Mouse (Mus musculus): ENCODE data around the gene Ddx6. TPM values are rescaled to one million over a fixed set of nuclear protein-coding genes. Genes with fewer than 3 reads are reported as not detected.
A peak's percentile ranks its signal among the peaks of the same experiment; 100 is the strongest.

The Ddx6 gene
- 8.4 and 10.2 TPM in 2 replicates for polyA plus RNA-seq (2014; fragmentation: Nextera tagmentation; extraction: Ambion mirVana)

DNA sequence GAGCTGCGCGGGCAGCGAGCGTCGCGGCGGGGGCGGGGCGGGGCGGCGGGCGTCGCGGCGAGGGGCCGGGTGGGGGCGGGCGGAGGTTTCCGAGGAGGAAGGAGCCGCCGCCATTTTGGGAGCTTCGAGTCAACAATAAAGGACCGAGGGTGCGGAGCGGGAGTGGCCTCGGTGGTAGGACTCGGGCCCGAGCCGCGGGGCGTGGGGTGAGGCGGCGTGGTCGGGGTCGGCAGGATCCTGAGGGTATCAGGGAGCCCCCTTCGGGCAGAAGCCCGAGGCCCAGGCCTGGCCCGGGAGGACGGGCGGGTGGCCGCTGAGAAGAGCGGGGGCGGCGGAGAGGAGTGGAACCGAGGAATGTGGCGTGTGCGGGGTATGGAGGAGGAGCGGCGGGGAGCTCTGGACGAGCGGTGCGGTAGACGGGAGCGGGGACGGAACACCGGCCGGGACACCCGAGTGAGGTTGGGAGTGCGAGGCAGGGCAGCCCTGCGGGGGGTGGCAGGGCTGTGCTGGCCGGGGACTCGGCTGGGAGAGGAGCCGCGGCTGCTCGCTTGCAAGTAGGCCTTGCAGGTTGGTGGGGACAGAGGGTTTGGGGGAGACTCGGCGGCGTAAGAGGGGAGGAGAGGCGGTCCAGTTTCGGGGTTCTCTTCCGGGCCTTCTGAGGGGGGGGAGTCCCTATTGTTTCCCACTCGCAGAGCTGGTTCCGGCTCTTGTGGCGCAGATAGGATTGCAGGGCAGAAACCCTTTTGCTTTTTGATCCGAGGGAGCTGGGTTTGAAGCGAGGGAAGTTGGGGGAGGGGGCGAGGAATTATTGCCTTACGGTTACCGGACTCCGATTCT lies at the start of gene Ddx6:
Gene Ddx6, plus strand, starts transcription at position 114 of the 837 bp plus-strand sequence.
- Histone ChIP-seq H3K4me3 (ENCODE audit: low read depth, low read length) (peak within 1 kb of the TSS; percentile 92), H3K9me3 (ENCODE audit: control insufficient read depth, low read length) (no peaks in the 10 kb centered on the region), H3K4me1 (replicated peaks; ENCODE audit: control insufficient read depth, insufficient read depth, low read length) (peaks cover 20% of the 10 kb centered on the region), H3K4me2 (peak within 1 kb of the TSS; percentile 81), H3K36me3 (ENCODE audit: control insufficient read depth, insufficient read depth, low read length) (peaks cover 17% of the 10 kb centered on the region), H3K27me3 (replicated peaks; ENCODE audit: control insufficient read depth, insufficient read depth, low read length) (no peaks in the 10 kb centered on the region), H3K27ac (ENCODE audit: low read depth, low read length) (peak within 1 kb of the TSS; percentile 94), H3K9ac (ENCODE audit: low read depth, low read length) (peak within 1 kb of the TSS; percentile 100)
- DNase-seq (ENCODE audit: low spot score) (peak; percentile 81), ATAC-seq (replicated peaks; ENCODE audit: low FRiP score) (peak; percentile 63)
- under 1% methylated on average over 67 of the region's 80 CpGs for WGBS

DNA sequence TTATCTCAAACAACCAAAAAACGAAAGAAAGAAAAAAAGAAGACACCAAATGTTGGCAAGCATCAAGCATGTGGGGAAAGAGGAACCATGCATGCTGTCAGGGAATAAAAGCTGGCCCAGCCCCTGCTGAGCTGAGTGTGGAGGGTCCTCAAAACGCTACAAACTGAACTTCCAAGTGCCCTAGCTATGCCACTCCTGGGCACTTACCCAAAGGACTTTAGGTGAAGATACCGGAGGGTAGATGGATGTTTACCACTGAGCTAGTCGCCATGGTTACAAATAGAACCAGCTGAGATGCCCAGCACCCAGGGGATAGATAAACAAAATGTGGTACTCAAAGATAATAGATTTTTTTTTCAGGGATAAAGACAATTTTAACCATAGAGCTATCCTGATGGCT lies 43.1 kb upstream of the Ddx6 start, which contains the start of gene Cxcr5:
Gene Cxcr5, minus strand, starts transcription at position 281 of the 400 bp plus-strand sequence.
- DNase-seq (ENCODE audit: low spot score) (no peak), ATAC-seq (replicated peaks; ENCODE audit: low FRiP score) (peak; percentile 60)
- Histone ChIP-seq H3K4me3 (ENCODE audit: low read depth, low read length) (no peak within 1 kb of the TSS), H3K4me1 (replicated peaks; ENCODE audit: control insufficient read depth, insufficient read depth, low read length) (peaks cover 22% of the 10 kb centered on the region), H3K36me3 (ENCODE audit: control insufficient read depth, insufficient read depth, low read length) (no peaks in the 10 kb centered on the region), H3K9me3 (ENCODE audit: control insufficient read depth, low read length) (no peaks in the 10 kb centered on the region), H3K4me2 (0 out of 2 replicates have a peak within 1 kb of the TSS, but pooled peaks have one; percentile 4), H3K27ac (ENCODE audit: low read depth, low read length) (no peak within 1 kb of the TSS; the same call in 1 of the 2 replicates), H3K27me3 (replicated peaks; ENCODE audit: control insufficient read depth, insufficient read depth, low read length) (no peaks in the 10 kb centered on the region), H3K9ac (ENCODE audit: low read depth, low read length) (no peak within 1 kb of the TSS)
- 52% methylated on average over 4 of the region's 4 CpGs for WGBS

- Histone ChIP-seq H3K27ac (ENCODE audit: low read depth, low read length) (no peak overlapping the region), H3K9ac (ENCODE audit: low read depth, low read length) (no peak overlapping the region), H3K4me3 (ENCODE audit: low read depth, low read length) (no peak overlapping the region), H3K4me2 (no peak overlapping the region), H3K4me1 (replicated peaks; ENCODE audit: control insufficient read depth, insufficient read depth, low read length) (peaks cover 22% of the 10 kb centered on the region), H3K27me3 (replicated peaks; ENCODE audit: control insufficient read depth, insufficient read depth, low read length) (no peaks in the 10 kb centered on the region), H3K36me3 (ENCODE audit: control insufficient read depth, insufficient read depth, low read length) (no peaks in the 10 kb centered on the region), H3K9me3 (ENCODE audit: control insufficient read depth, low read length) (no peaks in the 10 kb centered on the region)
- no peak for DNase-seq (ENCODE audit: low spot score)
- ATAC-seq (replicated peaks; ENCODE audit: low FRiP score) = no peak
- 57% methylated on average over 12 of the region's 12 CpGs for WGBS
Measured at GRCm38 (mm10) chr9:44562936-44563335, 41.8 kb upstream of the Ddx6 start.

- peak overlapping the region; percentile 7; the same call in 1 of the 2 replicates for H3K9ac ChIP-seq (ENCODE audit: low read depth, low read length)
- H3K27me3 ChIP-seq (replicated peaks; ENCODE audit: control insufficient read depth, insufficient read depth, low read length) = no peaks in the 10 kb centered on the region
- peak overlapping the region; percentile 53 for H3K4me2 ChIP-seq
- H3K4me3 ChIP-seq (ENCODE audit: low read depth, low read length) = no peak overlapping the region
- 41% methylated on average over 6 of the region's 6 CpGs for WGBS
- H3K4me1 ChIP-seq (replicated peaks; ENCODE audit: control insufficient read depth, insufficient read depth, low read length) = peaks cover 22% of the 10 kb centered on the region
- H3K27ac ChIP-seq (ENCODE audit: low read depth, low read length) = peak overlapping the region; percentile 72
- no peaks in the 10 kb centered on the region for H3K36me3 ChIP-seq (ENCODE audit: control insufficient read depth, insufficient read depth, low read length)
- DNase-seq (ENCODE audit: low spot score) = no peak
- peak; percentile 94 for ATAC-seq (replicated peaks; ENCODE audit: low FRiP score)
- H3K9me3 ChIP-seq (ENCODE audit: control insufficient read depth, low read length) = no peaks in the 10 kb centered on the region
Measured at GRCm38 (mm10) chr9:44565367-44565766, 39.3 kb upstream of the Ddx6 start.

- H3K27me3 ChIP-seq (replicated peaks; ENCODE audit: control insufficient read depth, insufficient read depth, low read length) = no peaks in the 10 kb centered on the region
- no peak for ATAC-seq (replicated peaks; ENCODE audit: low FRiP score)
- H3K36me3 ChIP-seq (ENCODE audit: control insufficient read depth, insufficient read depth, low read length) = no peaks in the 10 kb centered on the region
- DNase-seq (ENCODE audit: low spot score) = no peak
- H3K27ac ChIP-seq (ENCODE audit: low read depth, low read length) = peak overlapping the region; percentile 21; the same call in 1 of the 2 replicates
- peak overlapping the region; percentile 4; the same call in 1 of the 2 replicates for H3K4me2 ChIP-seq
- H3K9ac ChIP-seq (ENCODE audit: low read depth, low read length) = peak overlapping the region; percentile 39
- no peaks in the 10 kb centered on the region for H3K9me3 ChIP-seq (ENCODE audit: control insufficient read depth, low read length)
- H3K4me1 ChIP-seq (replicated peaks; ENCODE audit: control insufficient read depth, insufficient read depth, low read length) = peaks cover 17% of the 10 kb centered on the region
- H3K4me3 ChIP-seq (ENCODE audit: low read depth, low read length) = no peak overlapping the region
- 58% methylated on average over 9 of the region's 9 CpGs for WGBS
Measured at GRCm38 (mm10) chr9:44567338-44568082, 37.2 kb upstream of the Ddx6 start.

GRCm38 (mm10) chr9:44568083-44568455 lies 36.6 kb upstream of the Ddx6 start:
- Histone ChIP-seq H3K36me3 (ENCODE audit: control insufficient read depth, insufficient read depth, low read length) (no peaks in the 10 kb centered on the region), H3K4me3 (ENCODE audit: low read depth, low read length) (no peak overlapping the region), H3K9ac (ENCODE audit: low read depth, low read length) (peak overlapping the region; percentile 39), H3K27me3 (replicated peaks; ENCODE audit: control insufficient read depth, insufficient read depth, low read length) (no peaks in the 10 kb centered on the region), H3K4me1 (replicated peaks; ENCODE audit: control insufficient read depth, insufficient read depth, low read length) (peaks cover 13% of the 10 kb centered on the region), H3K27ac (ENCODE audit: low read depth, low read length) (peak overlapping the region; percentile 21; the same call in 1 of the 2 replicates), H3K4me2 (peak overlapping the region; percentile 4; the same call in 1 of the 2 replicates), H3K9me3 (ENCODE audit: control insufficient read depth, low read length) (no peaks in the 10 kb centered on the region)
- no peak for DNase-seq (ENCODE audit: low spot score)
- 35% methylated on average over 7 of the region's 7 CpGs for WGBS
- no peak for ATAC-seq (replicated peaks; ENCODE audit: low FRiP score)

DNA sequence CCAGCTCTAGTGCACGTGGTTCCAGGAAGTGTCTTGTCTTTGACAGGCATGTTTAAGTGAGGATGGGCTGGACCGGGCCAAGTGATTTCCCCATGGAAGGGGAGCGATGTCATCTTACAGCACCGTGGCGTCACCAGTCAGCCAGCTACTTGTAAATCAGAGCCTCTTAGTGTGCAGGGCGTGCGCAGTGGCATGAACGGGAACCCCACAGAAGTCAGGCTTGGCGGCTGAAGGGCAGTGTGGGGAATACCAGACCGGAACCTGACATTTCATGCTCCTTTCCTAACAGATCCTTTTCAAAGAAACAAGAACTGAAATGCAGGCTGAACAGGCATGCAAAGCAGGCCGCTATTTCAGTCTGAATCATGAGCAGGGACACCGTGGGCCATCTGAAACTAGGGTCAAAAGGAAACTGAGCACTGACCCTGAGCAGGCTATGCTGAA lies 33.7 kb upstream of the Ddx6 start:
- Histone ChIP-seq H3K36me3 (ENCODE audit: control insufficient read depth, insufficient read depth, low read length) (no peaks in the 10 kb centered on the region), H3K27ac (ENCODE audit: low read depth, low read length) (no peak overlapping the region), H3K9ac (ENCODE audit: low read depth, low read length) (no peak overlapping the region), H3K4me1 (replicated peaks; ENCODE audit: control insufficient read depth, insufficient read depth, low read length) (peaks cover 4% of the 10 kb centered on the region; the same call in 1 of the 2 replicates), H3K27me3 (replicated peaks; ENCODE audit: control insufficient read depth, insufficient read depth, low read length) (no peaks in the 10 kb centered on the region), H3K9me3 (ENCODE audit: control insufficient read depth, low read length) (no peaks in the 10 kb centered on the region), H3K4me2 (no peak overlapping the region), H3K4me3 (ENCODE audit: low read depth, low read length) (no peak overlapping the region)
- ATAC-seq (replicated peaks; ENCODE audit: low FRiP score) (no peak), DNase-seq (ENCODE audit: low spot score) (no peak)
- WGBS = 84% methylated on average over 12 of the region's 12 CpGs

DNA sequence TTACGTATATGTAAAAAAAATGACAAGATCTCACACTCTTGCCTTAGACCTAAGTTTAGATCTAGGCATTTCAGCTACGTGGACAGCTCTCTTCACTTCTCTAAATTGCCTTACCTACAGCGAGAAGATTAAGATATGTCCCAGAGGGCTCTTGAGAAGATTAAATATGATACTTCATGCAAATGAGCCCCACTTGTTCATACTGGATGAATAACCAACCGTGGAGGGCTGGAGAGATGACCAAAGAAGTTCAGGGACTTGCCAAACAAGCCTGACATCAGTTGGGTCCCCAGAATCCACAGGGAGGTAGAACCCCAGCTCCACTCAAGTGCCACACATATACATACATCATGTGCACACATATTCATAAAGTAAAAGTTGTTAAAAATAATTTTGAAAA lies 31.4 kb upstream of the Ddx6 start:
- DNase-seq (ENCODE audit: low spot score) (no peak), ATAC-seq (replicated peaks; ENCODE audit: low FRiP score) (no peak)
- H3K36me3 ChIP-seq (ENCODE audit: control insufficient read depth, insufficient read depth, low read length) = no peaks in the 10 kb centered on the region
- H3K27ac ChIP-seq (ENCODE audit: low read depth, low read length) = no peak overlapping the region
- WGBS = 70% methylated on average over 4 of the region's 4 CpGs
- H3K4me2 ChIP-seq = no peak overlapping the region
- no peaks in the 10 kb centered on the region for H3K27me3 ChIP-seq (replicated peaks; ENCODE audit: control insufficient read depth, insufficient read depth, low read length)
- no peaks in the 10 kb centered on the region for H3K9me3 ChIP-seq (ENCODE audit: control insufficient read depth, low read length)
- H3K9ac ChIP-seq (ENCODE audit: low read depth, low read length) = no peak overlapping the region
- H3K4me1 ChIP-seq (replicated peaks; ENCODE audit: control insufficient read depth, insufficient read depth, low read length) = no peaks in the 10 kb centered on the region
- H3K4me3 ChIP-seq (ENCODE audit: low read depth, low read length) = no peak overlapping the region
